Mouse (Mus musculus): ENCODE results near the gene Fam19a2.

Fam19a2 gene

DNA sequence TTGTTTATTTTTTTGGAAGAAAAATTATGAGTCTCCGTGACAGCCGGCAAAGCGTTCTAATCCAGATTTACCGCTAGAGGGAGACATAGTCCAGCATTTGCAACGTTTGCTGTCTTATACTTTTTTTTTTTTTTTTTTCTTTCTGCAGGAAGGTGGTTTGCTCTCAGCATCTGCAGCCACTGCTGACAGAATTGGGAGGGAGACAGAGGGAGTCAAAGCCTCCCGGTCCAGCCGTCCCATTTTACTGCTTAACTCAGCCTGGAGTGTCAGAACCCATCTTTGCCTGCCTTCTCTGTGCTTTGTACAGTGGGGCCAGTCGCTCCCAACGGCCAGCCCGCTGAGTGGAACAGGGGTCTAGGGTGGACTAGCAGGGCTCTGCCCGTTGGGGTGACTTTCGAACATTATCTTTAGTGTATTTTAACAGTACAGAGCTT lies at the start of gene Fam19a2:
Fam19a2 (plus strand) TSS at position 121 of the 434 bp plus-strand sequence.
- peak; percentile 38 to 48 for DNase-seq

DNA sequence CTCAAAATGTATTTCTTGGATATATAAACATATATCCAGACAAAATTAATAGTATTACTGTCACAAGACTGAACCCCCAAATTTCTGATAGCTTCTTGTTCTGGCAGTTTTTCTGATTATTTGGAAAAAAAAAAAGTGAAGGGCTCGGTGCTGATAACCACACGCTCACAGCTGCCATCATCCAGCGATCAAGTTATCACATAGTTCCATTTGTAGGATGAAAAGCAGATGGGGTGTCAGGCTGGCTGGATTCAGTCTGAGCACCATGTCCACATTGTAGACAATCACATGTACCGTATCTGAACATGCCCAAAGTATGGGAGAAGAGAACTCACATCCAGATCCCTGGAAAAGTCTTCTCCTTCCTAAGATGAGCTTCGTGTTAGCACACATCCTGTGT lies 41.0 kb upstream of the Fam19a2 start:
- DNase-seq: no peak

DNA sequence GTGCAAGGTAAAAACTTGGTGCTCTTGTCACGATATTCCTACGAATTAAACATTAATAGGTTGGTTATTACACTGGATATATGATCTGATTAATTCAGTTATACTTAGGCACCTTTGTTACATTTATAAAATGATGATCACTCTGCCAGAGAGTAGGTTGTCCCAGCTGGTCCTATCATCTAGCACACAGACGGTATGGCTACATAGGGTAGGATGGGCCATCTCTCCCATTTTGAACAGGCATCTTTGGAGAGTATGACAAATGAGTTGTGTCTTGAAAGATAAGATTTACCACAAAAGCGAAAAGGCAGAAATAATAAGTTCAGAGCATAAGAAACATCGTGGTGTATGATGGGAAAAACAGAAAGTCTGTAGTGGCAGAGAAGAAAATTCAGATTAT lies 34.4 kb upstream of the Fam19a2 start:
- no peak for DNase-seq

DNA sequence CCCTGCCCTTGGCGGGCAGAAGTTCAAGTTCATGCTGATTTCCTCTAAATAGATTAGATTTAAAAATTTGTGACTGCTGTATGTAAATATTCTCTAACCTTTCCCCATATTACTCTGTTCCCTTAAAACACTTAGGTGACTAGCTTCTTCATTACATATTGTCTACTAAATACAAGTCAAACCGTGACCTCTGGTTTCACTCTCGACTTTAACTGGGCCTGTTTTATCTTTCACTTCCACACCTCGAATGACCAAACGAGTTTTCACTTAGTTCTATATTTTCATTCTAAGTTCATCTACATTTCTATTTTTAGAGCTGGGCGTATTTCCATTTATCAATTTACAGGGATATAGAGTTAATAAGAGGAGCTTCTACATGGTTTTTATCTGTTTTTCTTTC lies 15.7 kb upstream of the Fam19a2 start:
- no peak for DNase-seq

DNA sequence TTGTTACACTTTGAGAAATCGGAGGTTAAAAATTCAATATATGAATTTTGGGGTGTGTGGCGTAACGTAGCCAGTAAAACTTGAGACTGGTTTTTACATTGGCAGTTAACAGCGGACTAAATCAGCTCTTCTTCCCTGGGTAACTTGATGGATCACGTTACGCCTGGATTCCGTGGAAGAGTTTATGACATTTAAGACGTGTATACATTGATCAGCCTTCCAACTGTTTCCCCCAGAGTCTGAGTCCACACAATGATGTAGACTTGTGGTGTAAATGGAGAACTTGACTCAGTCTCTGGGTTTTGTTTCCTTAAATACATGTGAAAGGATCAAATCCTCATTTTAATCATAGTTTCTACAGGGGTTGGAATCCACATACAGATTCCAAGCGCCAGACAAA lies 11.9 kb upstream of the Fam19a2 start:
- no peak for DNase-seq

DNA sequence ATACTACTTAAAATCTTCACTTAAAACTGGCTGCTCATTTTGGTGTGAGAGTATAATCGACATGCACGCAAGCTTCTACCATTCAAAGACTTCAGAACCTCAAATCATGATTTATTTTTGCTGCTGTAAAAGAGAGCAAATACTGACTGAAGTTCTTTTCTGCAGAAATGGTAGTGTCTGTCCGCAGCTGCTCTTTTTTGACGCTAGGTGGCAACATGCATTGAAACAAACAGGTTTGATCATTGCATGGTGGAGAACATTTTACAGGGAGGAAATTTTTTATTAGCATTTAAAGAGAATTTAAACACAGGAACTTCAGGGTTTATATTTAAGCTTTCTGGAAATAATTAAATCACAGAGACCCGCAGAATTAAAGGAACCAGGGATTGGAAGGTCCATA lies 9.5 kb upstream of the Fam19a2 start:
- DNase-seq: peak in 1 of 2 experiments; percentile 8

DNA sequence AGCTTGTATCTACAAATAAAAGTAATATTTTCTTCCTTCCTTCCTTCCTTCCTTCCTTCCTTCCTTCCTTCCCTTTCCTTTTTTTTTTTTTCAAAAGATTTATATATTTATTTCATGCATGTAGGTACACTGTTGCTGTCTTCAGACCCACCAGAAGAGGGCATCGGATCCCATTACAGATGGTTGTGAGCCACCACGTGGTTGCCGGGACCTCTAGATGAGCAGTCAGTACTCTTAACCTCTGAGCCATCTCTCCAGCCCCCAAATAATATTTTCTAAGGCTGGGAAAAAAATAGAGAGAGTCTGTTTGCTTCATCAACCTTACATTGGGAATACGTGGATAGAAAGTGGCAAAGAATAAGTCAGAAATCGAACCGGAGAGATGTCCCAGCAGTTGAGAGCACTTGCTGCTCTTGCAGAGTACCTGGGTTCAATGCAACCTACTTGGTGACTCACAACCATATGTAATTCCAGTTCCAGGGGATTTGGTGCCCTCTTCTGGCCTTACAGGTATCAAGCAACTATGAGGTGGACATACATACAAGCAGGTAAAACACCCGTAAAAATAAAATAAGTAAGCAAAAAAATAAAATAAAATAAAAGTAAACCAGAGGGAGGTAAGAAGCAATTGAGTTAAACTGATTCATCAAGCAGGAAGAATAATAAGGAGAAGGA lies 8.0 kb upstream of the Fam19a2 start:
- no peak for DNase-seq

DNA sequence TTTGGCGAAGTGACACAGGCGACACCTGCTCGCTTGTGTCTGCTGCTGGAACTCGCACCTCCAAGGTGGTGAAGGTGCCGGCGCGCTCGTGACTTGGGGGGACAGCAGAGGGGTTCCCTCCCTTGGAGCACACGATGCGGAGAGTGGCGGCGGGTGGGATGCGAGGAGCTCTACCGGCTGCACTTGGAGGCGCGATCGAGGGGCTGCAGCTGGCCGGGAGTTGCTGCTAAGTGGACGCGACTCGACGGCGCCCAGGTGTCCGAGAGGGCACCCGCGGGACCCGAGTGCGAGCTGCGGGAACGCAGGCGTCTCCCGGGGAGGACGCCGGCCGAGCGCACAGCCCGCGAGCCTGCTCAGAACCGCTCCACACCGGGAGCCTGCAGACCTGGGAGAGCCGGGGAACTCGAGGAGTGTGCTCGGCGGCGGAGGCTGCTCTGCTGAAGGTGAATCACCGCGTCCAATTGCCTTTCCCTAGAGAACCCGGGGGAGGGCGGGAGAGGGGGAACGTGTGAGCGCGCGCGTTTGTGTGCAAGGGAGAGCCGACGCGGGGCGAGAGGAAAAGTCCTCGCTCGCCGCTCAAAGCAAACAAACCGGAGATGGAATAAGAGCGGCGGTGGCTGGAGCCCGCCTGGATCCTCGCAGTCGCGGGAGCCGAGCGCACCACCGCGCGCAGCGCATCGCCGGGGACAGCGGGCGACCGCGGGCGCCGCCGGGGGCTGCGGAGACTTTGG lies 830 bp downstream of the Fam19a2 start:
- DNase-seq: peak; percentile 4 to 12

DNA sequence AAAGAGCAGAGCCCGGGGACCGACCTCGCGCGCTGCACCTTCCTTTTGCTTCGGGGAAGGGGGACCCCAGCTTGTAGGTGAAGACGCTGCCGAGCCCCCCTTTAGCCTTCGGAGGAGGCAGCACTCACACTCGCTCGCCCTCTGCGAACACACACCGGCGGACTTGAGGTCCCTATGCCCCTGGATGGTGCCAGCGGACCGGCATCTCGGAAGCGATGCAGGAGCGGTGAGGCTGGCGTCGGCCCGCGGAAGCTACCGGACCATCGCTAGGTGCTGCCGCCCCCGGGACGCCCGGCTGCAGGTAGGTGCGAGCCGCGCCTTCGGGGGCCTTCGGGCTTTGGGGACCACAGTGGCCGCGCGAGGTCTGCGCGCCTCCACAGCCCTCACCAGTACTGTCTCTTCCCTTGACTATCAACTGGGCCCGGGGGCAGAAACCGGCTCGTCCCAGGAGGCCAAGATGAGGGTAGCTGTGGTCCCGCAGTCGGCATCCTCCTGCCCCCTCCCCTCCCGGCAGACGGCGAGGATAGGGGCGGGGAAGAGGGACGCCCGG lies 1.5 kb downstream of the Fam19a2 start:
- peak in 1 of 2 experiments; percentile 3 for DNase-seq

DNA sequence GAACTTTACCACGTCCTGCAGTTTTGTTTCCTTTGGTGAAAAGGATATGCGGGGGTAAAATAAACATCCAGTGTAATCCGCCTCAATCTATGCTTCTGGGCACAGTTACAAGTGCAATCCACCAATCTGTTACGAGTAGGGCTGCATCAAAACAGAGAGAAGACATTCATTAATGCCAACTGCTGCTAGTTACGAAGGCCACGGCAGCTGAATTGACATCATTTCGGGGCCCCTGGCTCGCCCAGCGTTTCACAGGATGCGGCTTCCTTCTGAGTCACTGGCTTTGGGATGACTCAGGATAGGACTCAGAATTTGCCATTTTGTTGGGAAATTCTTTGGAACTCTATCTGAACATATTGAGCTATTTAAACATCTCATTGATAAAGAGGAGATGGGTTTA lies 4.8 kb downstream of the Fam19a2 start:
- no peak for DNase-seq

DNA sequence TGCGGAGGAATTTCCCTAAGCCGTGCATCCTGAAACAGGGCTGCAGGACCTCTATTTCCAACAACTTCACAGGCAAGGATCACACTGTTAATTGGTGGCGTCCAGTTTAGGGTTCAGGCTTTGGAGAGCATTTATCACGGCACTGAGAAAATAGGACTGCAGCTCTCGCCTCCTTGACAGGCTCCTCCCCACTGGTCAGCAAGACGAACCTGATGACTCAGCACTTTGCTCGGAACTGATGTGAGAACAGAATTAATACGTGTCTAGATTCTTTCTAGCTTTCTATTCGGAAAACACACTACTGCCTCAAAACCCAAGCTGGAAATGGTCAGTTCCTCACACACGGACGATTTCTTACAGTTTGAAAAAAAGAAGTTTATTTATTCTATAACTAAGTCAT lies 10.8 kb downstream of the Fam19a2 start:
- DNase-seq: no peak

DNA sequence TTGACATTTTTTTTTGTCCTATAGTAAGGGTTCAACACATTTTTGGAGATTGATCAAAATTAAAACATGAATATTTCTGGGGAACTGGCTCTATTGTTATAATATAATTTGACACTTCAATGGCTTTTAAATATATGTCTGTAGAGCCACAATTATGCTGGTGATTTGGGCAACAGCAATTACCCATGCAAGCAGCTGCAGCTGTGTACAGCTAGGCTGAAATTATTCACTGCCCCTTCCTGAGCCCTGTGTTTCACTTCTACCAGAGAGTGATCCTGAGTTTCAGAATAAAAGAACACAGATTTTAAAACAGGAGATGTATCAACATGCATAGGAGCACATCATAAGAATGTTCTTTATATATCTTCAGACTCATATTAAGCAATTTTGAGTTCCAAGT lies 43.5 kb downstream of the Fam19a2 start:
- no peak for DNase-seq

DNA sequence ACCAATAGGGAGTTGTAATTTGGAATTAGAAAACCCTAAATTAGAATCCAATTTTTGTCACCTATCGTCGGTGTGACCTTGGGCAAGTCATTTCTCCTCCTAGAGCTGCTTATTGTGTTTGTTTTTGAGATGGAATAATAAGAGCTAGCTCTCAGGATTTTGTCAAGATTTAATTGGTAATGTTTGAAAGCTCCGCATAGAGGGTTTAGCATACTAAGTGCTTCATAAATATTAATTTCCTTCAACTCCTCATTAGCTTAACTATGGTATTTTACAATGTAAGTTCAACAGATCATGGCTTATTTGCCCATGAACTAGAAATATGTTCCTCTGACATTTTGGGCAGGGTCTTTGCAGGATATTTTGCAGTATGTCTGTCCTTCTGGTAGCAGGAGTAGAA lies 62.5 kb downstream of the Fam19a2 start:
- no peak for DNase-seq

DNA sequence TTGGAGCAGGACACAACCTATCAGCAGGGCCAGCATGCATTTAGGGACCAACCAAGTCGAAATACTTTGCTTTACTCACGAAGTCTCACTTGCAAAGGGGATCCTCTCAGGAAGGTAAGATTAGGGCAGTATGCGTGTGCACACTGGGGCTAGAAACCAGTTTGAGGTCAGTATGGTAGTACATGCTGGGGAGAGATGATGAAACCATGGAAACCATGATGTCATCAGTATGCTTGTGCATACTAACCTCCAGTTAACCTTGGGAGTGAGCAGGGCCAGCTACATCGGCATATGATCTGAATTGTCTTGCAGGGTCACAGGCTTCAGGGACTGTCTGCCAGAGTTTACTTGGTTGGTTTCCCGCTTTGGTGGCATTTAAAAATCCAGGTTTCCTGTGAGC lies 77.5 kb downstream of the Fam19a2 start:
- no peak for DNase-seq

DNA sequence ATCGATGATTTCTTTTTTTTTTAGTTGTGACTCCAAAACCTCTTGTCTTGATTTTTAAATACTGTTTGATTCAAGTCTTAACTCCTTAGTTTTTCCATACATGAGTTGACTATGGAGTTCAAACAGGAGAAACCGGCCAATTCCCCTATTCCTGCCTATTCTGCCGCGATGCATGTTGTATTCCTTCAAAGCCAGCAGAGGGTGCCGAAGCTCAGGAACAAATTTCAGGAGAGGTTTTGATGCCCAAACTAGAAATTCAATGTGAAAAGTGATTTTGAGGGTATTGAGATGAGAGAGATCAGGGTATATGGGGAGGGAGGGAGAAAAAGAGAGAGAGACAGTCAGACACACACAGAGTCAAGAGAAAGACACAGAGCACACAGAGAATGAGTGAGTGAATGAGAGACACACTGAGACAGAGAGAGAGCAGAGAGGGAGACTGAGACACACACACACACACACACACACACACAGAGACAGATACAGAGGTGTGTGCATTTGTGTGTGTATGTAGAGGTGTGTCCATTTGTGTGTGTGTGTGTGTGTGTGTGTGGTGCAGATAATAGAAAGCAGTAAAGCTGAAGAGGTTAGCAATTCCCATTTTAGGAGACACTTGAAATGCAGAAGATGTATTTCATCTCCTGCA lies 78.9 kb downstream of the Fam19a2 start:
- DNase-seq: peak; percentile 19 to 21

DNA sequence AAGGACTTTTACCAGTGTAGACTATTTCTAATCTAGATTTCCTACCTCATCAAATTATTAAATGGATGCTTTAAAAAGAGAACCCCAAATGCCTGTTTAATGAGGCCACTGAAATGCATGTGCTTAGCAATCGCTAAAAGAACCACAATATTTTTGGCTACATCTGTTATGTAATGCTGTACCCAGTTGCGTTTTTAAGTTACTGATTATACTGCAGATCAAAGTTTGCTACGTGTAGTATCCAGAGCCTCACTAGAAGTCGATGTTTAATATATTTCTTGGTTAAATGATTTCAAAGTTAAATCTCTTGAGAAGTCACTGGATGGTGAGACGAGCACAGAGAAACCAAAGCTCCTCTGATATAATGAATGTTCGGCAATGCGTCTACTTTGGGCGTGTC lies 82.5 kb downstream of the Fam19a2 start:
- no peak for DNase-seq

DNA sequence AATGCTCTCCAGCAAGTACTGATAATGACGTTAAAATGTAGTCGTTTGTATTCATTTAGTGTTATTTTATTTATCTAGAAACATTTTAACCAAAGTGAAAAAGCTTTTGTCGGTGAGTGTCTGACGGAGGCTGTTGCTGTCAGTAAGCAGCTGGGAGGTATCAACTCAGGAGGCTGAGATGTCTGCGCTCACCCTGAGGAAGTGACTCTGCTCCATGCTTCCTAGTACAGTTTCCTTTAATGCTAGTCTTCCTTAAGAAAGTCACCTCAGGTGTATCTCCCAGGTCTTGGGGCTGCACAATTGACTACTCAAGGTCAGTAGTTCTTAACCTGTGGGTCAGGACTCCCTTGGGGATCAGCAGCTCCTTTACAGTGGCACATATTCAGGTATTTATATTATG lies 89.9 kb downstream of the Fam19a2 start:
- no peak for DNase-seq

DNA sequence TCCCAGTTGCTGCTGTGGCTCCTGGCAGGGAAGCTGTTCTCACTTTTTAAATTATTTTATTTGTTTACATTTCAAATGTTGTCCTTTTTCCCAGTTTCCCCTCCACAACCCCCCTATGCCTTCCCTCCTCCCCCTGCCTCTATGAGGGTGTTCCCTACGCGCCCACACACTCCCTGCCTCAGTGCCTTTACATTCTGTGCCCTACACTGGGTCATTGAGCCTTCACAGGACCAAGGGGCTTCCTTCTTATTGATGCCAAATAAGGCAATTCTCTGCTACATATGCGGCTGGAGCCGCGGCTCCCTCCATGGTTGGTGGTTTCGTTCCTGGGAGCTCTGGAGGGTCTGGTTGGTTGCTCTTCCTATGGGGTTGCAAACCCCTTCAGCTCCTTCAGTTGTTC lies 93.2 kb downstream of the Fam19a2 start:
- DNase-seq: no peak

DNA sequence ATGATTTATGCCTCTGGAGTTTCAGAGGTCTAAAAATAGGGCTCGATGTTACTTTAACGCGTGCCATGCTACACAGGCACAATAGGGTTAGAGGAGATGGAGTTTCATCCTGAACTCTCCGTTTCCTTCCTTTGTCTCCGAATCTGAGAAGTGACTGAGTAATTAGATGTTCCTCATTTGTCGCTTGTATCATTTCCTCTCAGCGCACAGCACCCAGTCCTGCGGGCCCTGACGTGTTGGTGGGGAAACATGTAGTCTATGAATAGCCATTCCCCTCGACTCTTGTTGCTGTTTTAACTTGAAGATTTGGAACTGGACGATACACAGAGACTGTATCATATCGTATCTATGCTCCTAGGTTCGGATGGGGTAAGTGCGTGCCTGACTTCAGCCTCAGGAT lies 96.7 kb downstream of the Fam19a2 start:
- DNase-seq: no peak

DNA sequence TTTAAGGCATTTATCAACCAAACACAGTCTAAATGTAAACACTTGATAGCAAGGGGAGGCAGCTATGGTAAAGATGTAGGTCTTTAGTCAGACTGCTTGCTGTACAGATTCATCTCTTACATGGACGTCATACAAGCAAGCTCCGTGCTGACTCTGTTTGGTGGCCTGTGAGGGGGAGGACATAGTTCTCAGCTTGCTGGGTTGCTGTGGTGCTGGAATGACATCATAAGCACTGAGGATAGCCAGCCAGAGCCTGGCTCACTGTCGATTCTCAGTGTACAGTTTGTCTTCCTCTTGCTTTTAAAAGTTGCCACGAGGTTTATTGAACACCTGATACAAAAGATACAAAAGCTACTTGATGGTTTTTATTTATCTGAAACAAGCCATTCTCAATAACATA lies 100.8 kb downstream of the Fam19a2 start:
- DNase-seq: no peak

DNA sequence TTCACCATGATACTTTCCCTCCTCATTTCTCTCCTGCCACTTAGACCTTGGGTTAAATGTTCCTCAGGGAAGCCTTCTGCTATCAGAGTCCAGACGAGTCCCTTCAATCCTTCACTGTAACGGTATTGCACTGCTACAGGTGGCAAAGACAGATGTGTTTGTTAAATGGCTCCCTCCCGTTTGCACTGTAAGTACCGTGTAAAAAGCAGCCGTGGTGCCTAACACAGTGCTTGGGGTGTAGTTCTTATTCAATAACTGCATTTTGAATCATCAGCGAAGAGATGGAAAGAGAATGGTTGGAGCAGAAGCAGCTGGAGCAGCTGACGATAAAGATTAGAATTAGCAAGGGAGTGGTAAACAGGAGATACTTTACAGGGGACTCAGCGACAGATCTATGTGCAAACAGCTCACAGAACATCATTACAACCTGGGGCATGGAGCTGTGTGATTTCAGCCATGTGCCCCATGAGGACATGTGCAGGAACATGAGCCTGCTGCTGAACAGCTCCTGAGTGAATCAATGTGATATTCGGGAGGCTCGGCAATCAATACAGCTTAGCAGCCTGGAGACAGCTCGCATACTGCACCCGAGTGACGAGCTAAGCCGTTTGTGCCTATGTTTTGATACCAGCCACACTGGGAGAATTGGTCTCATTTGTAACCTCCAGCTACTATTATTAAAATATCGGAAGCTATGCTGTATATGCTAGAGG lies 103.5 kb downstream of the Fam19a2 start:
- DNase-seq: no peak

DNA sequence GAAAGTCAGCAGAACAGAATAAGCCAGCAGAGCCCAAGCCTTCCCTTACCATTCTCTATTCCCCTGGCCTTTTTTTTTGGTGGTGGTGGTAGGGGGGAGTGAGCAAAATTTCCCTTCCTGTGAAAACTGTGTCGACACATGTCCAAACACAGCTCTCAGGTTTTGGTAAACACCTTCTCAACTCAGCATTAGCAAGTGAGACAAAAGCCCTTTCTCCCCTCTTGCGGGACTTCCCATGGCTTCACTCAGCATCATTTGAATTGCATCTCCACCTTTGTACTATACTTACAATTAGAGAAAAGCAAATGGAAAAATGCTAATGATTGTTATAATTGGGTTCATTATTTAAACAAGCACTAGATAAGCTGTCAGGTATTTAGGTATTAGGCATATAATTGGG lies 119.5 kb downstream of the Fam19a2 start:
- no peak for DNase-seq

DNA sequence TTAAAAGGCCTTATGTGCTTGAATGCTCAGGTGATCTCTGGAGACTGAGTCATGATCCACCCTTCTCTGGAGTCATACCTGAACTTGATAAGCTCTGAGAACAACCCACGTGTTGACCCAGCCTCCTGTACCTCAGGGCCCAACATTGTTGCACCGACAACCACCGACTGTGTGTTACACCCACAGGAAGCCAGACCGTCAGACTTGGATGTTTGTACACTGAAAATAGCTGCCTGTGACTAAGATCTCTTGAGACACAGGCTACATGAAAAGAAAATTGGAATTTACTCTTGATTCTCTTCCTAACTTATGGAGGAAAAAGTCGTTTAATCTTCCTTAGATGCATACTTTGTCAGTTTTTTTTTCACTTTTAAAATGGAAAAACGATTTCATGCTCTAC lies 121.8 kb downstream of the Fam19a2 start:
- no peak for DNase-seq
